ENCODE assay signal across 8 mouse cellular contexts in genomic region chr17:14943009-14943728, GRCm38 (mm10). TPM values are rescaled to one million over a fixed set of nuclear protein-coding genes. Genes with fewer than 3 reads are reported as not detected.
DNase-seq lines count a peak whose midpoint lies in the region; ATAC-seq lines count a peak whose summit lies in the region.

Gene Wdr27 (minus strand): TSS chr17:14943158.
Gene 1600012H06Rik (plus strand): TSS chr17:14943184.

- peak; percentile 99 for ATAC-seq in hindbrain, embryonic 13.5 days (ENCODE audit: low FRiP score)

- H3K9me3 ChIP-seq in hindbrain, embryonic 13.5 days: no peaks in the 10 kb centered on the region

- H3K36me3 ChIP-seq in hindbrain, embryonic 13.5 days: peaks cover 8% of the 10 kb centered on the region

- peak within 1 kb of the TSS; percentile 77 for H3K4me3 ChIP-seq in hindbrain, embryonic 13.5 days

- peak within 1 kb of the TSS; percentile 89 for H3K27ac ChIP-seq in hindbrain, embryonic 13.5 days

- H3K4me1 ChIP-seq in hindbrain, embryonic 13.5 days (replicated peaks): peaks cover 28% of the 10 kb centered on the region

- peak within 1 kb of the TSS; percentile 91 for H3K4me2 ChIP-seq in hindbrain, embryonic 13.5 days

- H3K27me3 ChIP-seq in hindbrain, embryonic 13.5 days: no peaks in the 10 kb centered on the region

- DNase-seq in NIH3T3 (ENCODE audit: low read depth): peak; percentile 100
- peak; percentile 99 for DNase-seq in cerebellum, postnatal 10 days
- peak; percentile 96 to 98 for DNase-seq in frontal cortex, postnatal 14 days (ENCODE audit: low spot score in 2 of 2)
- peak; percentile 98 for DNase-seq in layer of hippocampus, postnatal 25 days (ENCODE audit: extremely low spot score in 1 of 2, low spot score in 1 of 2)
- DNase-seq in lung, postnatal 25 days (ENCODE audit: low spot score): peak; percentile 99
- DNase-seq in retina, embryonic 14.5 days (ENCODE audit: low spot score): peak; percentile 99
- peak; percentile 98 for DNase-seq in thymus, postnatal 4 days

- WGBS in hindbrain, embryonic 13.5 days: under 1% methylated on average over 54 of the region's 54 CpGs

- peak within 1 kb of the TSS; percentile 84 for H3K9ac ChIP-seq in hindbrain, embryonic 13.5 days

RNA-seq across cellular contexts. Expression of gene Wdr27, which starts in this region (rescaled TPM):
- 8.5 and 12.1 TPM in 2 replicates for polyA plus RNA-seq in hindbrain, embryonic 13.5 days (2015; fragmentation: Nextera tagmentation; extraction: Ambion mirVana)
- 1 to 10 TPM; 1.2 to 2.4 TPM for total RNA-seq in layer of hippocampus, postnatal 25 days (2021)

RNA-seq across cellular contexts. Expression of gene 1600012H06Rik, which starts in this region (rescaled TPM):
- 31.0 and 32.8 TPM in 2 replicates for polyA plus RNA-seq in hindbrain, embryonic 13.5 days (2015; fragmentation: Nextera tagmentation; extraction: Ambion mirVana)
- total RNA-seq in layer of hippocampus, postnatal 25 days (2021): 10 to 100 TPM; 14.7 to 16.8 TPM

Comparison
In these comparisons a context has a peak if more than half of its experiments do, and no peak if none do; other contexts are left out.
1. Peak in every context shown above with its lines: DNase-seq, ATAC-seq, H3K4me3 ChIP-seq and H3K27ac ChIP-seq.